Mouse (Mus musculus) natural killer cell, adult 2 months (primary cell): ENCODE data around the gene Spata5.

Experiments used
- DNase-seq, 2 experiments: peaks; one replicate each; pipeline ENCODE4 v3.0.0; 2022; ENCODE audit warnings: low spot score in 2 of 2

Gene Spata5

DNA sequence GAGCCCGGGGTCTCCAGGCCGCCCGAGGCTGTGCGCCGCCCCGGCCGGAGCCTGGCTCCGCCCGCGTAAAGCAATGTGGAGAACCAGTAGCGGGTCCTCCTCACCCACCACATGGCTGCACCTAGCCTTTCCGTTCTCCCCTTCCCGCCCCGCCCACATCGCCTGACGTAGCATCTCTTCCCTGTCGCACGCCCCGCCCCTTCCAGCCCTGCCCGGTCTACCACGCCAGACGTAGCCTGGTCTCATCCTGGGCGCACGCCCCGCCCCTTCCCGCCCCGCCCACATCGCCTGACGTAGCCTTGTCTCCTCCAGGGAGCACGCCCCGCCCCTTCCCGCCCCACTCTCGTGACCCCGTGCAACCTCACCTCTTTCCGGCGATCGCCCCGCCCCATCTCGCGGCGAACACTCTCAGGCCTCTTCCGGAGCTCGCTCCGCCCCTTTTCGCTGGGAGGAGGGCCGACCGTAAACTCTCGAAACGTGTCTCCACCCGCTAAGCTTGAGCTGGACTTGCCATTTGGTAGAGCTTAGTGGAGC lies at the start of gene Spata5:
TSS of gene Spata5 (plus strand) at position 439 of the 534 bp plus-strand sequence.
- peak; percentile 94 to 97 for DNase-seq

DNA sequence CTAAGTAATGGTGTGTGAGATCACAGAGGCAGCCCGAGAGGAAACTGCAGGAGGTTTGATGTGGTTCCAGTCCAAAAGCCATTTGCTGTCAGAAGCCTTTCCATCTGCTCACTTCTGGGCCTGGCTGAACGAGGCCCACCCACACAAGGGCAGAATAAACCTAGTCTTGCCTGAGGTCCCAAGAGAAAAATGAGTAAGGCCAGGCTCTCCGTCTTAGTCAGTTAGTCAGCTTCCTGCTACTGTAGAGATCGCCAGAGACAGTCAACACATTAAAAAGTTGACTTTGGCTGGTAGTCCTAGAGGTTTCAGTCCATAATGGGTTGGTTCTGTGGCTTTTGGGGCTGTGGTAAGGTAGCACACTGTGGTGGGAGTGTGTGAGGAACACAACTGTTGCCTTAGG lies 49.3 kb upstream of the Spata5 start:
- no peak for DNase-seq

GRCm38 (mm10) chr3:37373712-37374111 lies 46.0 kb upstream of the Spata5 start:
- DNase-seq, result no peak

DNA sequence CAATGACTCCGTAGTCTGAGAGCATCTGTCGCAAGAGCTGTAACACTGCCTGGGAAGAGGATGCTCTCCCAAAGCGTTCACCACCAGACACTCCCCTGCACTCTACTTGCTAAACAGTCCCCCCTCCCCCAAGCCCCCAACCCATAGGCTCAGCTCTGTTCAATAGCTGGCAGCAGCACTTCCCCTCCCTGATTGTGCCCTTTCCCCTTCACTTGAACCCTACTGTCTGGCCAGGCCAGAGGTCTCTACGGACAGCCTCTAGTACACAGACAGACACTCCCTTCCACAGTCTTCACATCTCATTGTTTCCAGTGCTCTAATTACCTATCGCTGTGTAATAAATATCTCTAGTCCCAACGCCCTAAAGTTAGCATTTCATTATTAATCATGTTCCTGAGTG lies 41.8 kb upstream of the Spata5 start:
- no peak for DNase-seq

GRCm38 (mm10) chr3:37378412-37378811 lies 41.3 kb upstream of the Spata5 start:
- DNase-seq, result no peak

GRCm38 (mm10) chr3:37379201-37379600 lies 40.5 kb upstream of the Spata5 start:
- DNase-seq, result no peak

DNA sequence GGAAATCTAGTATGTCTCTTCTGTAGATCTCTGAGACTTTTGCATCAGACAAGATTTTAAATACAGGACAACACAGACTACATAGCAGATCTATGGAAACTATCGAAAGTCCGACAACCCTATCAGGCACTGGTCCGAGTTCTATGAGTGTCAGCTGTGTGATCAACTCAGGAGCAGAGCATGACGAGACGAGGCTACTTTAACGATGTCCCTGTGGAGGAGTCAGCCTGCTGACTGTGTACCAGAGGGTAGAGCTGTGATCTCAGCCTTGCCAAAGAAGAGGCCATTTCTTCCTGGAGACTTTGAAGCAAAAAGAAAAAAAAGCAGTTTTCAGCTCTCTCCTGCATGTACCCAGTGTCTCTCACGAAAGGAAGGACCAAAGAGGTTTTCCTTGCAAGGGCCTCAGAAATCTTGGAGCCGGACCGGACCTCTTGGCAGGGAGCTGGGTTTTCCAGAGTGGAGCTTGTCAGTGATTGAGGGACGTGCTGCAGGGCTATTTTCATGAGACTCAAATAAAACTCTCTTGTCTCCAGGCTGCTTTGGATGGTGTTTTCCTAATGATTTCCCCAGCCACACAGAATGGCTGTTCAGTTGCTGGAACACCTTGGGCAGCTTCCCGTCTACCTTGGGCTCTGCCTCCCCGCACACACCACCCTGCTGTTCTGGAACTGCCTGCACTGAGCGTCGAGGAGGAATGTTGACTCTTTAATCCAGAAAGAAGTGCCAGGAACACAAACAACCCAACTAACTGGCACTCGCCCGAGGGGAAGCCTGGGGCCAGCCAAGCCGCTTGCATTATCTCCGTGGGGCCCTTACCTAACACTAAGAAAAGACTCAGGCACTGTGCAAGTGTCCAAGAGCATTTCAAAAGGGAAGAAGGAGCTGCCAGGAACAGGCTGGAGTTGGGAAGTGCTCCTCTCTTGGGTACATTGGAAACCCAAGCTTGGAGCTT lies 39.5 kb upstream of the Spata5 start:
- DNase-seq, result no peak

DNA sequence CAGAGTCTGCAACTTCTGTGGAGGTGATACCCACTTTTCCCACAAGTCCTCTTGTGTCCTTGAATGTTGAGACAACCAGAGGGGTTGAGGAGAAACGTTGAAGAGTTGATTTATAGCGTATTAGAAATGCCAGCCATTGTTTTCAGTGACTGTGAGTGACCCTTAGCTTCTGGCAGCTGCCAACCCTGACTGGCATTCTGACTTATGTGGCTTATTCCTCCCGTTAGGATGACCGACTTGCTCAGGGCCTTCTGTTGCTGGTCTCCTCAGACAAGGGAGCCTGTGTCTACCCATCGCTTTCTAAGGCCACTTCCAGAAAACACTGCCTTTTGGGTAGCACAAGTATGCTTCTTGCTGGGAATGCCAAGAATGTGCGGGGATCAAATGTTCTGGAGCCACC lies 38.2 kb upstream of the Spata5 start:
- no peak for DNase-seq

GRCm38 (mm10) chr3:37383096-37383765 lies 36.5 kb upstream of the Spata5 start:
- DNase-seq, result no peak

DNA sequence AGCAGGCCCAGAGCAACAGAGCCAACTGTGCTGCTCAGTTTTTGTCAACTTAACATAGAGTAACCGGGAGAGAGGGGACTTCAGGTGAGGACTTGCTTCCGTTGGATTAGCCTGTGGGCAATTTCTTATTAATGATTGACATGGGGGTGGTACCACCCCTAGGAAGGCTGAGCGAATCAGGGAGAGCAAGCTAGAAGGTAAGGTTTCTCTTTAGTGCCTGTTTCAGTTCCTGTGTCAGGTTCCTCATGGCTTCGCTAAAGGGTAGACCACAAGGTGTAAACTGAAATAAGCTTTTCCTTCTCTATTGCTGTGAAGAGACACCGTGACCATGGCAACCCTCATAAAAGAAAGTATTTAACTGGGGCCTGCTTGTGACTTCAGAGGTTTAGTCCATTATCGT lies 32.4 kb upstream of the Spata5 start:
- no peak for DNase-seq

GRCm38 (mm10) chr3:37396930-37397608 lies 22.6 kb upstream of the Spata5 start:
- DNase-seq, result no peak

GRCm38 (mm10) chr3:37397646-37398045 lies 22.1 kb upstream of the Spata5 start:
- no peak for DNase-seq

GRCm38 (mm10) chr3:37398661-37399395 lies 20.9 kb upstream of the Spata5 start:
- no peak for DNase-seq

GRCm38 (mm10) chr3:37401729-37402610 lies 17.7 kb upstream of the Spata5 start:
- no peak for DNase-seq

DNA sequence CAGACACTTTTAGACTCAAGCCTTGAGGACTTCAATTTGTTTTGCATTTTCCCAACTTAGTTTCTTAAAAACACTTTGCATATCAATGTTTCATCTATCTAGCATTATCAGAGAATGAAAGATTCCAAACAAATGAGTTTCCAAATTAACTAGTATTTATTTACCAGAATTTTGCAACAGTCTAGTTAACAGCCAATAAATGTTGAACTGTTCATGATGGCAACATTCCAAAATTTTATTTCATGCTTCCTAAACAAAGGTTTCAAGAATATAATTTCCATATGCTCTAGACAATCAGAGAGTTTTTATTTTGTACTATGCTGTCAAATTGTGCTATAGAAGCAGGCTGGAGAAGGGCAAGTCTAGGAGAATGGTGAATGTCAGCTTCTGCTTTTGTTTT lies 12.1 kb upstream of the Spata5 start:
- DNase-seq, result no peak

DNA sequence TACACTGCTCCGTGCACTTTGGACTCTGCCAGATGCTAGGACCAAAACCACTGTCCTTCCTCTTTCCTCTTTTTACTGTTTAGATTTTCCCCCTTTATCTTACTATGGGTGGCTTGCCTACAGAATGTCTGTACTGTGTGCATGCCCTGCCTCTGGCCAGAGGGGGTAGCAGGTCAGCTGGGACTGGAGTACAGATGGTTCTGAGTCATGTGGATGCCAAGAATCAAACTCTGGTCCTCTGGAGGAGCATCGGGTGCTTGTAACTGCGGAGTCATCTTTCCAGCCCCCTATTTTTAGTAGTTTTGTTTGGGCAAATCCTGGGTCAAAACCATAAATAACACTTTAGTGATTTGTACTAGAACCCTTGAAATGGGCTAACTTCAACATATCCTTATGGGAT lies 6.2 kb upstream of the Spata5 start:
- DNase-seq, result no peak

DNA sequence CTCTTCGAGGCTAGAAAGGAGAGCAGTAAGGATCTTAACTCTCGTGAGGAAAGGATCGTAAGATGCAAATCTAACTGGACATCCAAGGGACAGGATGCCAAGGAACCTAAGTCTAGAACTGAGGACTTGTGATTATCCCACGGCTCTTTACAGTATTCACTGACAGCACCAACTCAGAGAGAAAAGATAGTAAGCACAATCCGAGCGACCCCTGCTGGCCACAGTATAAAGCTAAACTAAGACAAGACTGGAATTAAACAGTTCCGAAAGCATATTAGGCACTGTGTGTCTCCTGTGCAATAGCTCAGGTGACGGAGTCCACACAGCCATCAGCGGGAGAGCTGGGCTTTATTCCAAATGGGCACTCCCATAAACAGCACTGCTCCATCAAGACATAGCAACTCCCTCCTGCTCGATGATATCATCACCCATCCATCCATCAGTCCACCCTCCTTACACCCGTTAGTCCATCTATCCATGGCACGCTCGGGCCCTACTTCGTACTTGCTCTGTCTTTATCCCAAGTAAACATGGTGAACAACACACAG lies 5.2 kb upstream of the Spata5 start:
- peak; percentile 54 to 72 for DNase-seq

DNA sequence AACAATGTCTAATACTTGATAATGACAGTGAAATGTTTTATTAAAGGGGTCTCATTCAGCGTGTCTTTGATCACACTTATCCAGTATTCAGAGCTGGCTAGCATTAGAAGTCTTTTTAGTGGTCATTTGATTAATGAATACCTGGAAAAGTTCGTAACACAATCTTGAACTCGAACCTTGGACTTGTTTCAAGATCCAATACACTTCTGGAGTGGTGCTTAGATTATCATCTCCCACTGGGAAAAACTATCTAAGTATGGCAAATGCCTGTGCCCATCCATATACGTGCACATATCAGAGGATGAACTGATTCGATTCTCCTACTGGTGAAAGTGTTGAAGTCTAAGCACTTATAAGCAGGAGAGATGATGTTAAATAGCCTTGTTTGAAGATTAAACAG lies 1.4 kb upstream of the Spata5 start:
- DNase-seq, result no peak

DNA sequence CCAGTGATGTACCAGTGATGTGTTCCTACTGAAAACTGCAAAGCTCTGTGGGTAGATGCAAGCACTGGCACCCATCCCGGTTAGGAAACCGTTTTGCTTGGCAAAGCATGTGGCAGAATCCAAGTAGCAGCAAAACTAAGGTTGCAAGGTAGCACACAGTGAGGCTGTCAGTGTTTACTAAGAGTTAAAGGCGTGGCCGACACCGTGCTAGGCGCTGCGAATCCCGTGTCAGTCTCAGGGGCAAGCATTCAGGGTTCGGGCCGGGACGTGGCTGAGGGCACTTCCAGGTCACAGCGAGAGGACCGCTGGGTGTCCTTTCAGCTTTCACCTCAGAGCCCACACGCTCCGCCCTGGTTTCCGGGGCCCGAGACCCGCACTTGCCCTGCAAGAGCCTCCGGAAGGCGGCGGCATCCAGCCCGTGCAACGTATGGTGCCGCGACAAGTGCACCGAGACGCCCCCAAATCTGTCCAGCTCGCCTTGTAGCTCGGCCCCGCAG lies 687 bp upstream of the Spata5 start:
- peak; percentile 87 to 88 for DNase-seq

GRCm38 (mm10) chr3:37420072-37420471 lies 376 bp downstream of the Spata5 start, which contains the start of gene Nudt6:
TSS of gene Nudt6 (minus strand) at chr3:37420211.
- DNase-seq, result peak; percentile 85 to 90
